Mouse (Mus musculus) heart, embryonic 13.5 days (tissue): ENCODE data around the gene Traf2. TPM values are rescaled to one million over a fixed set of nuclear protein-coding genes. Genes with fewer than 3 reads are reported as not detected.

ENCODE experiments used
- polyA plus RNA-seq: library from polyadenylated mRNA; unstranded; fragments of >200 nt; fragmentation: Nextera tagmentation; extraction: Ambion mirVana; gene quantifications from 2 replicates; pipeline ENCODE4 v1.2.1, GENCODE M21; 2015

Traf2 gene
- polyA plus RNA-seq, 1 experiment from 2014 or later, result 21.0 TPM

Other genes with a start within 250 kb of the Traf2 start
- gene Grin1, start 227.8 kb downstream of the Traf2 start, polyA plus RNA-seq, result 0.09 and 0.16 TPM in 2 replicates
- 28.4 and 31.3 TPM in 2 replicates for gene Man1b1, start 214.6 kb downstream of the Traf2 start, polyA plus RNA-seq
- 13.6 and 14.4 TPM in 2 replicates for gene Dpp7, start 190.6 kb downstream of the Traf2 start, polyA plus RNA-seq
- 14.9 and 17.0 TPM in 2 replicates for gene Uap1l1, start 181.3 kb downstream of the Traf2 start, polyA plus RNA-seq
- 16.5 and 18.1 TPM in 2 replicates for gene Sapcd2, start 174.6 kb downstream of the Traf2 start, polyA plus RNA-seq
- 0.51 and 0.68 TPM in 2 replicates for gene Entpd2, start 151.1 kb downstream of the Traf2 start, polyA plus RNA-seq
- 26.6 and 29.0 TPM in 2 replicates for gene Npdc1, start 147.6 kb downstream of the Traf2 start, polyA plus RNA-seq
- gene Fut7, start 123.7 kb downstream of the Traf2 start, polyA plus RNA-seq, result 0.07 TPM in 1 of 2 replicates, not detected in the other
- gene Abca2, start 118.2 kb downstream of the Traf2 start, polyA plus RNA-seq, result 2.7 and 3.2 TPM in 2 replicates
- gene Clic3, start 90.1 kb downstream of the Traf2 start, polyA plus RNA-seq, result 1.8 and 2.5 TPM in 2 replicates
- 25.6 and 25.7 TPM in 2 replicates for gene Paxx, start 85.8 kb downstream of the Traf2 start, polyA plus RNA-seq
- 19.8 and 20.7 TPM in 2 replicates for gene Ptgds, start 76.9 kb downstream of the Traf2 start, polyA plus RNA-seq
- not detected in 2 replicates for gene Lcn12, start 53.0 kb downstream of the Traf2 start, polyA plus RNA-seq
- 73.8 and 83.9 TPM in 2 replicates for gene Fbxw5, start 46.2 kb downstream of the Traf2 start, polyA plus RNA-seq
- gene C8g, start 45.2 kb downstream of the Traf2 start, polyA plus RNA-seq, result 3.1 and 3.5 TPM in 2 replicates
- gene Edf1, start 10.9 kb upstream of the Traf2 start, polyA plus RNA-seq, result 277 and 302 TPM in 2 replicates
- 4.6 and 7.3 TPM in 2 replicates for gene Mamdc4, start 27.9 kb upstream of the Traf2 start, polyA plus RNA-seq
- gene Phpt1, start 28.3 kb upstream of the Traf2 start, polyA plus RNA-seq, result 177 and 199 TPM in 2 replicates
- gene Ajm1, start 34.8 kb upstream of the Traf2 start, polyA plus RNA-seq, result 0.14 and 0.27 TPM in 2 replicates
- 42.9 and 47.6 TPM in 2 replicates for gene Rabl6, start 61.6 kb upstream of the Traf2 start, polyA plus RNA-seq
- gene Ccdc183, start 70.7 kb upstream of the Traf2 start, polyA plus RNA-seq, result 0.11 and 0.13 TPM in 2 replicates
- gene Tmem141, start 75.1 kb upstream of the Traf2 start, polyA plus RNA-seq, result 20.3 and 20.4 TPM in 2 replicates
- gene Fcna, start 81.1 kb upstream of the Traf2 start, polyA plus RNA-seq, result 2.3 and 2.6 TPM in 2 replicates
- gene Lcn8, start 106.2 kb upstream of the Traf2 start, polyA plus RNA-seq, result not detected in 2 replicates
- not detected in 2 replicates for gene Lcn5, start 111.0 kb upstream of the Traf2 start, polyA plus RNA-seq
- not detected in 2 replicates for gene Lcn6, start 129.8 kb upstream of the Traf2 start, polyA plus RNA-seq
- not detected in 2 replicates for gene Lcn10, start 135.8 kb upstream of the Traf2 start, polyA plus RNA-seq
- not detected in 2 replicates for gene Obp2a, start 153.1 kb upstream of the Traf2 start, polyA plus RNA-seq
- gene Bmyc, start 159.8 kb upstream of the Traf2 start, polyA plus RNA-seq, result 47.0 and 47.6 TPM in 2 replicates
- not detected in 2 replicates for gene Obp2b, start 190.1 kb upstream of the Traf2 start, polyA plus RNA-seq
- gene Lcn3, start 218.6 kb upstream of the Traf2 start, polyA plus RNA-seq, result not detected in 2 replicates
- not detected in 2 replicates for gene Lcn11, start 230.1 kb upstream of the Traf2 start, polyA plus RNA-seq
- not detected in 2 replicates for gene Gm13539, start 235.3 kb upstream of the Traf2 start, polyA plus RNA-seq